Mouse (Mus musculus): ENCODE data around the gene Auts2. TPM values are rescaled to one million over a fixed set of nuclear protein-coding genes. Genes with fewer than 3 reads are reported as not detected.

Gene Auts2
- polyA plus RNA-seq, 1 experiment from 2014 or later = 29.4 TPM

- Histone ChIP-seq H3K9me3 (ENCODE audit: control insufficient read depth, low read length) (no peaks in the 10 kb centered on the region), H3K9ac (ENCODE audit: low read depth, low read length) (no peak overlapping the region), H3K27ac (replicated peaks; ENCODE audit: low read depth, low read length) (no peak overlapping the region), H3K4me3 (ENCODE audit: low read depth, low read length) (no peak overlapping the region), H3K4me1 (ENCODE audit: control insufficient read depth, insufficient read depth, low read length) (no peaks in the 10 kb centered on the region), H3K36me3 (ENCODE audit: control insufficient read depth, insufficient read depth, low read length) (peaks cover 93% of the 10 kb centered on the region), H3K4me2 (ENCODE audit: low read depth, low read length) (no peak overlapping the region), H3K27me3 (replicated peaks; ENCODE audit: control insufficient read depth, insufficient read depth, low read length) (no peaks in the 10 kb centered on the region)
- 83% methylated on average over 6 of the region's 6 CpGs for WGBS
- no peak for ATAC-seq (ENCODE audit: low read depth)
- DNase-seq (ENCODE audit: low spot score) = no peak
Observed at GRCm38 (mm10) chr5:131458700-131459099, 1084.4 kb downstream of the Auts2 start.

- Histone ChIP-seq H3K4me1 (ENCODE audit: control insufficient read depth, insufficient read depth, low read length) (no peaks in the 10 kb centered on the region), H3K36me3 (ENCODE audit: control insufficient read depth, insufficient read depth, low read length) (peaks cover 92% of the 10 kb centered on the region), H3K27ac (replicated peaks; ENCODE audit: low read depth, low read length) (no peak overlapping the region), H3K27me3 (replicated peaks; ENCODE audit: control insufficient read depth, insufficient read depth, low read length) (no peaks in the 10 kb centered on the region), H3K9ac (ENCODE audit: low read depth, low read length) (no peak overlapping the region), H3K4me3 (ENCODE audit: low read depth, low read length) (no peak overlapping the region), H3K4me2 (ENCODE audit: low read depth, low read length) (no peak overlapping the region), H3K9me3 (ENCODE audit: control insufficient read depth, low read length) (no peaks in the 10 kb centered on the region)
- DNase-seq (ENCODE audit: low spot score) (no peak), ATAC-seq (ENCODE audit: low read depth) (no peak)
- WGBS = 83% methylated on average over 7 of the region's 7 CpGs
Observed at GRCm38 (mm10) chr5:131457999-131458398, 1085.1 kb downstream of the Auts2 start.

GRCm38 (mm10) chr5:131449181-131449868 is 1093.8 kb downstream of the Auts2 start:
- Histone ChIP-seq H3K9me3 (ENCODE audit: control insufficient read depth, low read length) (no peaks in the 10 kb centered on the region), H3K4me2 (ENCODE audit: low read depth, low read length) (no peak overlapping the region), H3K27ac (replicated peaks; ENCODE audit: low read depth, low read length) (no peak overlapping the region), H3K9ac (ENCODE audit: low read depth, low read length) (no peak overlapping the region), H3K4me3 (ENCODE audit: low read depth, low read length) (no peak overlapping the region), H3K27me3 (replicated peaks; ENCODE audit: control insufficient read depth, insufficient read depth, low read length) (no peaks in the 10 kb centered on the region), H3K36me3 (ENCODE audit: control insufficient read depth, insufficient read depth, low read length) (peaks cover 97% of the 10 kb centered on the region), H3K4me1 (ENCODE audit: control insufficient read depth, insufficient read depth, low read length) (no peaks in the 10 kb centered on the region)
- ATAC-seq (ENCODE audit: low read depth) (no peak), DNase-seq (ENCODE audit: low spot score) (no peak)
- 93% methylated on average over 7 of the region's 7 CpGs for WGBS

GRCm38 (mm10) chr5:131435239-131435876 is 1107.8 kb downstream of the Auts2 start:
- Histone ChIP-seq H3K4me3 (ENCODE audit: low read depth, low read length) (no peak overlapping the region), H3K9me3 (ENCODE audit: control insufficient read depth, low read length) (no peaks in the 10 kb centered on the region), H3K27ac (replicated peaks; ENCODE audit: low read depth, low read length) (no peak overlapping the region), H3K9ac (ENCODE audit: low read depth, low read length) (no peak overlapping the region), H3K4me2 (ENCODE audit: low read depth, low read length) (no peak overlapping the region), H3K27me3 (replicated peaks; ENCODE audit: control insufficient read depth, insufficient read depth, low read length) (no peaks in the 10 kb centered on the region), H3K4me1 (ENCODE audit: control insufficient read depth, insufficient read depth, low read length) (no peaks in the 10 kb centered on the region), H3K36me3 (ENCODE audit: control insufficient read depth, insufficient read depth, low read length) (peaks cover 34% of the 10 kb centered on the region)
- DNase-seq (ENCODE audit: low spot score) = peak; percentile 17
- no peak for ATAC-seq (ENCODE audit: low read depth)
- 83% methylated on average over 10 of the region's 10 CpGs for WGBS

GRCm38 (mm10) chr5:131433291-131433690 is 1109.9 kb downstream of the Auts2 start:
- Histone ChIP-seq H3K9ac (ENCODE audit: low read depth, low read length) (no peak overlapping the region), H3K36me3 (ENCODE audit: control insufficient read depth, insufficient read depth, low read length) (peaks cover 13% of the 10 kb centered on the region), H3K27ac (replicated peaks; ENCODE audit: low read depth, low read length) (no peak overlapping the region), H3K27me3 (replicated peaks; ENCODE audit: control insufficient read depth, insufficient read depth, low read length) (no peaks in the 10 kb centered on the region), H3K4me3 (ENCODE audit: low read depth, low read length) (no peak overlapping the region), H3K9me3 (ENCODE audit: control insufficient read depth, low read length) (no peaks in the 10 kb centered on the region), H3K4me1 (ENCODE audit: control insufficient read depth, insufficient read depth, low read length) (no peaks in the 10 kb centered on the region), H3K4me2 (ENCODE audit: low read depth, low read length) (no peak overlapping the region)
- DNase-seq (ENCODE audit: low spot score) = no peak
- WGBS = 92% methylated on average over 4 of the region's 4 CpGs
- no peak for ATAC-seq (ENCODE audit: low read depth)

GRCm38 (mm10) chr5:131431896-131432295 is 1111.2 kb downstream of the Auts2 start:
- Histone ChIP-seq H3K36me3 (ENCODE audit: control insufficient read depth, insufficient read depth, low read length) (peaks cover 6% of the 10 kb centered on the region), H3K4me2 (ENCODE audit: low read depth, low read length) (no peak overlapping the region), H3K9ac (ENCODE audit: low read depth, low read length) (no peak overlapping the region), H3K9me3 (ENCODE audit: control insufficient read depth, low read length) (no peaks in the 10 kb centered on the region), H3K27me3 (replicated peaks; ENCODE audit: control insufficient read depth, insufficient read depth, low read length) (no peaks in the 10 kb centered on the region), H3K27ac (replicated peaks; ENCODE audit: low read depth, low read length) (no peak overlapping the region), H3K4me1 (ENCODE audit: control insufficient read depth, insufficient read depth, low read length) (no peaks in the 10 kb centered on the region), H3K4me3 (ENCODE audit: low read depth, low read length) (no peak overlapping the region)
- 28% methylated on average over 7 of the region's 7 CpGs for WGBS
- ATAC-seq (ENCODE audit: low read depth) (no peak; the same call in 1 of the 2 replicates), DNase-seq (ENCODE audit: low spot score) (peak; percentile 67)

GRCm38 (mm10) chr5:131430109-131430508 is 1113.0 kb downstream of the Auts2 start:
- H3K4me3 ChIP-seq (ENCODE audit: low read depth, low read length) = no peak overlapping the region
- no peaks in the 10 kb centered on the region for H3K4me1 ChIP-seq (ENCODE audit: control insufficient read depth, insufficient read depth, low read length)
- H3K27me3 ChIP-seq (replicated peaks; ENCODE audit: control insufficient read depth, insufficient read depth, low read length) = no peaks in the 10 kb centered on the region
- no peak overlapping the region for H3K9ac ChIP-seq (ENCODE audit: low read depth, low read length)
- peak; percentile 60 for DNase-seq (ENCODE audit: low spot score)
- 20% methylated on average over 8 of the region's 8 CpGs for WGBS
- H3K36me3 ChIP-seq (ENCODE audit: control insufficient read depth, insufficient read depth, low read length) = no peaks in the 10 kb centered on the region
- no peaks in the 10 kb centered on the region for H3K9me3 ChIP-seq (ENCODE audit: control insufficient read depth, low read length)
- H3K27ac ChIP-seq (replicated peaks; ENCODE audit: low read depth, low read length) = no peak overlapping the region
- ATAC-seq (ENCODE audit: low read depth) = peak; percentile 19; the same call in 1 of the 2 replicates
- H3K4me2 ChIP-seq (ENCODE audit: low read depth, low read length) = no peak overlapping the region

- H3K9me3 ChIP-seq (ENCODE audit: control insufficient read depth, low read length) = no peaks in the 10 kb centered on the region
- no peaks in the 10 kb centered on the region for H3K36me3 ChIP-seq (ENCODE audit: control insufficient read depth, insufficient read depth, low read length)
- H3K4me2 ChIP-seq (ENCODE audit: low read depth, low read length) = no peak overlapping the region
- 56% methylated on average over 6 of the region's 6 CpGs for WGBS
- DNase-seq (ENCODE audit: low spot score) (no peak), ATAC-seq (ENCODE audit: low read depth) (no peak)
- H3K27ac ChIP-seq (replicated peaks; ENCODE audit: low read depth, low read length) = no peak overlapping the region
- H3K27me3 ChIP-seq (replicated peaks; ENCODE audit: control insufficient read depth, insufficient read depth, low read length) = no peaks in the 10 kb centered on the region
- no peak overlapping the region for H3K4me3 ChIP-seq (ENCODE audit: low read depth, low read length)
- H3K9ac ChIP-seq (ENCODE audit: low read depth, low read length) = no peak overlapping the region
- H3K4me1 ChIP-seq (ENCODE audit: control insufficient read depth, insufficient read depth, low read length) = no peaks in the 10 kb centered on the region
Observed at GRCm38 (mm10) chr5:131429563-131429962, 1113.6 kb downstream of the Auts2 start.
